Mouse (Mus musculus): ENCODE measurements at regions not wholly inside any gene's neighbourhood (a gene's known extent, or its start where the extent isn't known, plus 50 kb on each side); places are given as distances from the start of the nearest gene placed in this dataset.

DNA sequence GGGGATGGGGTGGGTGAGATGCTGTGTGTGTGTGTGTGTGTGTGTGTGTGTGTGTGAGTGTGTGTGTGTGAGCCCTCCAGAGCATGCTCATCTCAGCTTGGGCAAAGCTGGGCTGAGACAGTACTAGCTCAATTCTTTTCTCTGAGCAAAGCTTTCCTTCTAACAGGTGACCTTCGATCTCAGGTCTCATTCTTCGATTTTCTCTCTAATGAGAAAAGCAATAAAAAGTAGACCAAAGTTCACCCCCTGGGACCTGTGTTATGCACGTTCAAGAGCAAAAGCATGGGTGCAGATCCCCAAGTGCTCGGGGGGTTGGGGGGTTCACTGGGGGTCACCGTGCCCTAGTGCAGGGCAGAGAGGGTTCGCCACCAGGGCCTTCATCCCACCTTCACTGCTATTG is 103.1 kb upstream of the Slc22a12 start:
- DNase-seq (ENCODE audit: extremely low read depth, low read depth) = no peak

DNA sequence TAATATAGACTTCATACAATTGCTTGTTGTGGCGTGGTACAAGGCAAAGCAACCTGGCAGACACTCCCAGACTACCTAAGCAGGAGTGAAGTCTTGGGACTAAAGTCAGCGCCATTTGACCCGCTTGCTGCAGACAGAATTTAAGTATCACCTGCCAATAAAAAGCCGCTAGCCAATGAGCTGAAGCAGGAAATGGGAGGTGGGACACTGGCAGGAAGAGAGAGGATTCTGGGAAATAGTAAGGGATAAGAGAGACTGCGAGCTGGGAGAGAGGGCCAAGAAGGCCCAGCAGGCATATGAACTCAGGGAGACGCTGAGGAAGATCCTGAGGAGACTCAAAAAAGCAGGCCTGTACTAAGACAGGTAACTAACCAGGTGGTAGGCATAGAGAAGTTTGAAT is 102.0 kb upstream of the Slc22a12 start:
- DNase-seq (ENCODE audit: extremely low read depth, low read depth) = no peak

DNA sequence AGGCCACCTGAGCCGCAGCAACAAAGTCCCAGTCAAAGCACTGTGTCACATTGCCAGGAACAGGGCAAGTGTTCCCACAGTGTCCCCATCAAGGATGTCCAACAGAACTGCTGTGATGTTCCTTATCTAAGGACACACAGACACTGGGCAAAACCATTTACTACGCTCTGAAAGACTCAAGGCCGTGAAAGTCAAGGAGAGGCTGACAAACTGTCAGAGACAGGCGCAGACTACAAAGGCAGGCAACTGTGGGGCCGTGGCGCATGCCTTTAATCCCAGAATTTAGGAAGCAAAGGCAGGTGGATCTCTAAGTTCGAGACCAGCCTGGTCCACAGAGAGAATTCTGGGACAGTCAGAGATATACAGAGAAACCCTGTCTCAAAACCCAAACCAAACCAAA is 96.8 kb upstream of the Slc22a12 start:
- DNase-seq (ENCODE audit: extremely low read depth, low read depth) = no peak

DNA sequence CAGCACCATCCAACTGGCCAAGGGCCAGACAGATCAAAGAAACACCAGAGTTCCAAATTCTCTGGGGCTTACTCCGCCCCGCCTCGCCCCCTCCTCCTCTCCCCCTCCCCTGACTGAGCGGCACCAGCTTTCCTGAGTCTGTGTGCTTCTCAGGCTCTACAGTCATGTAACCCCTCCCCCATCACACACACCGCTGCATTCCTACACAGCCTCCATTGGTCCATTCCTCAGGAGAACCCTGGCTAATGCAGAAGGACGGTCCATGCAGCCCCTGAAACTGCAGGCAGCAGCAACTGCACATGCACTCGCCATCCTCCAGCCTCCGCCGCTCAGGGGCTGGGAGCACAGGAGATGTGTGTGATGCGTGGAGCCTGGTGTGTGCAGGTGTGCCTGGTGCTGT is 90.6 kb upstream of the Slc22a12 start:
- DNase-seq (ENCODE audit: extremely low read depth, low read depth) = no peak

DNA sequence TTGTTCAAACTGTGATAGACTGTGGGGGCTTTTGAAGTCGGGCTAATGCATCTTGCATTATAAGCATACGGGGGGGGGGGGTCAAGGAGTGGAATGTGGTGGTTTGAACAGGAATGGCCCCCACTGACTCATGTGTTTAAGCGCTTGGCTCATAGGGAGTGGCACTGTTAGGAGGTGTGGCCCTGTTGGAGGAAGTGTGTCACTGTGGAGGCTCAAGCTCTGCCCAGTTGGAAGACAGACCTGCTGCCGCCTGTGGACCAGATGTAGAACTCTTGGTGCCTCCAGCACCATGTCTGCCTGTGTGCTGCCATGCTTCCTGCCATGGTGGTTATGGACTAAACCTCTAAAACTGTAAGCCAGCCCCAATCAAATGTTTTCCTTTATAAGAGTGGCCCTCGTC is 89.0 kb upstream of the Slc22a12 start:
- no peak for DNase-seq (ENCODE audit: extremely low read depth, low read depth)

DNA sequence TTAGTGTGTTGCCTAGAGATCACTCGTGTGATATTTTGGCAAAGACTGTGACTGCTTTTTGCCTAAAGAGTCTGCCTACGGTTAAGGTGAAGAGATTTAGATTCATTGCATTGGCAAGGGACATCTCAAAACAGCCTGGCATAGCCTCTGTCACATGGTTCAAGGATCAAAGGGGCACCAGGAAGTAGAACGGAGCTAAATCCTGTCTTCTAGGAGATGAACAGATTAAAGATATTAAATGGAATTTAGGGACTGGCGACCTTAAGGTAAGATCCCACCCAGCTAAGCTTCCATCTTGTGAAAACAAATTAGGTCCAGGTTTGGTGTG is 87.7 kb upstream of the Slc22a12 start:
- no peak for DNase-seq (ENCODE audit: extremely low read depth, low read depth)

DNA sequence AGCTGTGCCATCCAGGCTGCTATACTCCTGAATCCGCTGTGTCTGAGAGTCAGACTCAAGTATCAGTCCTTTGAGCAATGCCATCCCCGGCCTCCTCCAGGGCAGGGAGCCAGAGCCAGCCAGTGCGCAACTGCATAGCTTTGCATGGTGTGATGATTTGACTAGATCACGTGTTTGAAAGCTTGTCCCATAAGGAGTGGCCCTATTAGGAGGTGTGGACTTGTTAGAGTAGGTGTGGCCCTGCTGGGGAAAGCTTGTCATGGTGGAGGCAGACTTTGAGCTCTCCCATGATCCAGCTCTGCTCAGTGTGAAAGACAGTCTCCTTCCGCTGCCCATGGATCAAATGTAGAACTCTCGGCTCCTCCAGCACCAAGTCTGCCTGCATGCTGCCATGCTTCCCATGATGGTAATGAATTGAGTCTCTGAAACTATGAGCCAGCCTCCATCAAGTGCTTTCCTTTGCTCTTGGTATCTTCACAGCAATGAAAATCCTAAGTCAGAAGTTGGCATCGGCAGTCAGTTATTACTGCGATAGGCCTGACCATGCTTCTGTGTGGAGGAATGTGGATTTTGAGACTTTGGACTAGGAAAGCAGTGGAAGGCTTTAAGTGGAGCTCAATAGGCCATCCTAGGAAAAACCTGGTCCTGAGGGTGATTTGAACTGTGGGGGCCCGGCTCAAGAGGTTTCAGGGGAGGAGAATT is 87.2 kb upstream of the Slc22a12 start:
- DNase-seq (ENCODE audit: extremely low read depth, low read depth) = no peak

DNA sequence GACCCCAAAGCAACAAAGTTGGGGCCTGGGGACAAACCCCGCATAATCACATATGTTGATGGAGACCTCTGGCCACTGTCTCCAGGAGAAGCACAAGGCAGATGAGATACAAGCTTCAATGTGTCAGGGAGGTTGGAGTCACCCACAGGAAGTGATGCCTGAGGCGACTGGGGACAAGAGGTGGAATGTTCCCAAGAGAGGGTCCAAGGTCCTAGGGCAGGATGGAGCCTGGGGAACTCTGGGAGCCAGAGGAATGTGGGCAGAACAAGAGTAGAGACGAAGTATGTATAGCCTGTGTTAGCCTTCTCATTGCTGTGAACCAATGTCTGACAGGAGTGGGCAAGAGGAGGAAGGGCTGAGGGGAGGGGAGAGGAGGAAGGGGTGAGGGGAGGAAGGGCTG is 82.7 kb upstream of the Slc22a12 start:
- DNase-seq (ENCODE audit: extremely low read depth, low read depth) = no peak

DNA sequence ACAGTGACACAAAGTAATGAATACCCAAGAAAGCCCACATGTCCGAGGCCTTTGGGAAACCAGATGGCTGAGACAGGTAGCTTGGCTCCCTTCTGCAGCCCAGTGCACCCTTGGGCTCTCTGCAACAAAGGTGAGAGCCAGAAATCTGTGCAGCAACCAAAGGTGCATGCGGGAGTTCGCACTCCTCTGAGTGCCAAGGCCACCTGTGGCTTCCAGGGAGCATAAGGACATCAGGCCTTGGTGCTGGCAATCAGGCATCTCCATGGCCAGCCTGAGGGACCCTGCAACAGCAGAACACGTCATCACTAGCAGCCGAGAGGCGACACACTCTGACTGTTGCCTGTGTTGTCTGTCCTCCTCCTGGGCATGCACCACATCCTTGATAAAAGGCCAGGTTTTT is 78.2 kb upstream of the Slc22a12 start:
- DNase-seq (ENCODE audit: extremely low read depth, low read depth) = no peak

DNA sequence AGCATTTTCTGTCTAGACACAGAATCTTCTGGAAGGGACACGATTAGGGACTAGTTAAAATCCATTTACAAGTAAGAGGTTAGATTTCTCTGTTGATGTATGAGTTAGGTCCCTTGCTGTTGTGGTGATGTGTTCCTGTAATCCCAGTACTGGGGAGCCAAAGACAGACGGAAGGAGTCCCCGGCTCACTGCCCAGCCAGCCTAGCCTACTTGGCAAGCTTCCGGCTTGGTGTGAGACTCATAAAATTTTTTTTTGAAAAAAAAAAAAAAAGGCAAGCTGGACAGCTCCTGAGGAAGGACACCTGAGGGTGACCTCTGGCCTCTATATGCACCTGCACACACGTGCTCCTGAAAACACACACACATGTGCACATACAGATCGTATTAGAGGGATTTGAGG is 76.7 kb upstream of the Slc22a12 start:
- no peak for DNase-seq (ENCODE audit: extremely low read depth, low read depth)

DNA sequence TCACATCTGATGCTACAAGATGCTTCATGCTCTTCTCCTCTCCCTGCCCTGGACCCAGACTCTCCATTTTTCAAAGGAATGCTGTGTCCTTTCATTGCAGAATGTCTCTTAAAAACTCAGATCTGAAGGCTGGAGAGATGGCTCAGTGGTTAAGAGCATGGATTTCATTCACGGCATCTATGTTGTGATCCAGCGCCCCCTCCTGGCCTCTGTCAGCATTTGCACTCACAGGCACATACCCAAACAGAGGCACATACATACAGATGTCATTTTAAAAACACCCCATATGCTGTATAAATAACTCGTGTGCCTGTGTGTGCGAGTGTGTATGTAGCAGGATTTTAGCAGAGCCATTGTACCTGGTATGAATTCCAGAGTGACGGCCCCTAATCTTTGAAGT is 73.8 kb upstream of the Slc22a12 start:
- DNase-seq (ENCODE audit: extremely low read depth, low read depth) = no peak

DNA sequence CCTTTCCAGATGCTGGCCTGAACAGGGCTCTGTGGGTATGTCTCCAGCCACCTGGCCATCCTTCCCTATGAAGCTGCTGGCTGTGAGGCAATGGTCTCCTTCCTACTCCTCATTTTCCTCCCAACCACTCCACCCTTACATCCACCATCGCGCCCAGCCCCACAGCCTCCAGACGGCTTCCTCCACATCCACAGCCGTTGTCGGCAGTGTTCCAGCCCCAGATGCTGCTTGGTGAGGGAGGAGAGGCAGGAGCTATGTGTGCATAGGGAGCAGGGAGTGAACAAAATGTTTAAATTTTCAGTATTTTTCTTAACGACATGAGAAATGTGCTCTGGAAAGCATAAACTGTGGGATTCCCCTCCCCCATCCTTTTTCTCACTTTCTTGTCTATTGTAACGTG is 69.6 kb upstream of the Slc22a12 start:
- no peak for DNase-seq (ENCODE audit: extremely low read depth, low read depth)

DNA sequence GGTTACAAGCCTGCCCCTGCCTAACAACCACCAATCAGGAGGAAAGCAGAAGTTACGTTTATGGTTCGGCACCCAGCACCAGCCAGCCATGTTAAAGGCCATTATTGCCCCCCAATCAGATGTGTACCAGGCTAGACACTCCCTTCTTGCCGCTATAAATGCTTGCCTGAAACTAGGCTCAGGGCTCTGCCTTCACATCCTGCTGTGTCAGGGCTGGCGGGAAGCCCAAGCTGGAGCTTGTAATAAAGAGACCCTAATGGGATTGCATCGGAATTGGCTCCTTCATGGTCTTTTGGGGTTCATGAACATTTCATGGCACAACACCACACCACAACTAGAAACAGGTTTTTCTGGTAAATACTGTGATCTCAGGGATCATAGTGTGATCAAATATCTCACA is 69.1 kb upstream of the Slc22a12 start:
- no peak for DNase-seq (ENCODE audit: extremely low read depth, low read depth)

DNA sequence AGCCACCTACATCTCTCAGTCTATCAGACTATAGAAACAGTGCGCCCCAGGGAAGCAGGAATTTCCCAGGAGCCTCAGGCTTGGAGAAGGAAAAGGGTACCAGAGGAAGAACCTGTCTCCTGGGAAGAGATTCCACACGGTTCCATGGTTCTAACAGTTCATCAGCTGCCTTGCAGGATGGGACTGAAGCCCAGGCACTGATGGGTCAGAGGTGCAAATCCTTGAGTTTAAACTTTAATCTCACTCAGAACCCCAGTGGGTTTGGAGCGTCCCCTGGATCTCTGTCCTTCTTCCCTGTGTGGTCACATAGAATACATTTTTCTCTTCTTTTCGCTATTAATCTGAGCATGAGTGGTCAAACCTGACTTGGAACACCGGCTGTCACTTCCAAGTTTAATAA is 67.9 kb upstream of the Slc22a12 start:
- no peak for DNase-seq (ENCODE audit: extremely low read depth, low read depth)

DNA sequence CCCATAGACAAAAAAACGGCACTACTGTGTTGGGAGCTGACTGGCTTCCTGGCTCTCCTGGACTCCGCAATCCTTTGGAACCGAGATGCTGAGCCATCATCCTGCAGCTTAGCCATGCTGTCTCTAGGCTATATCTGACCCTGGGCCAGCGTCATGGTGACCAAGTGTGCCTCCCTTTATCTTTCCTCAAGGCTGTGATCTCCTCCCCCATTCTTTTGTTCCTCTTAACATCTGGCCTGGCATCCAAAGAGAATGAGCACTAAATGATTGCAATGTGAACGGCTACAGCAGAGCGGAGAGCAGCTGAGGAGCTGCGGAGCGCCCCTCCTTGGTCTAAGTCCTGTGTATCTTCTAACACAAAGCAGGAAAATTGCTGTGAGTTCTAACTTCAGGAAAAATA is 67.2 kb upstream of the Slc22a12 start:
- DNase-seq (ENCODE audit: extremely low read depth, low read depth) = no peak

DNA sequence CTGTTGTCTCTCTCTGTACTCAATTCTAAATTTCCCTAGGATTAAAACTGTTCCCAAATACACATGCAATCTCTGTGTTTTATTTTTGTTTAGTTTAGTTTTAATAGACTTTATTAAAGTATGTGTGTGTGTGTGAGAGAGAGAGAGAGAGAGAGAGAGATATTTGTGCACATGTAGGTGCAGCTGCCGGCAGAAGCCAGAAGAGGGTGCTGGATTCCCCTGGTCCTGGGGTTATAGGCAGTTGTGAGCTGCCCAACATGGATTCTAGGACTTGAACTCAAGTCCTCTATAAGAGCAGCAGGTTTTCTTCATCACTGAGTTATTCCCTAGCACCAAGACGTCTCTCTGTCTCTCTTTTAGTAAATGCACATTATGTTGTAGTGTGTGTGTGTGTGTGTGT is 64.7 kb upstream of the Slc22a12 start:
- DNase-seq (ENCODE audit: extremely low read depth, low read depth) = no peak

DNA sequence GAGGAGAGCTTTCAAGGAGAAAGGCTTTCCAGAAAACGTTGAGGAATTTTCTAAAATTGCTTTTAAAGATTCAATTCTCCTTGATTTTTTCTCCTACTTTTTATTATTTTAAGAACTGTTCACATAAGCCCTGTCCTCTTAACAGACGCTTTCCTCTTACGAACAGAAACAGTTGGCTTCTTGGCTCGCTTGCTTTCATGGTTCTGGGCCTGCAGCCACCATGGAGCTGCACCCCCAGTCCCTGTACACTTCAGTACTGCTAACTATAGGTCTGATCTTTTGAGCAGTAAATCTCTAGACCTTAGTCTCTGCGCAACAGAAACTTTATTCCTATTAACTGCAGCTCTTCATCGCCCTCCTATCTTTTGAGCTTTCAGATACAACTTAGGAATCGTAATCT is 63.8 kb upstream of the Slc22a12 start:
- DNase-seq (ENCODE audit: extremely low read depth, low read depth) = no peak

DNA sequence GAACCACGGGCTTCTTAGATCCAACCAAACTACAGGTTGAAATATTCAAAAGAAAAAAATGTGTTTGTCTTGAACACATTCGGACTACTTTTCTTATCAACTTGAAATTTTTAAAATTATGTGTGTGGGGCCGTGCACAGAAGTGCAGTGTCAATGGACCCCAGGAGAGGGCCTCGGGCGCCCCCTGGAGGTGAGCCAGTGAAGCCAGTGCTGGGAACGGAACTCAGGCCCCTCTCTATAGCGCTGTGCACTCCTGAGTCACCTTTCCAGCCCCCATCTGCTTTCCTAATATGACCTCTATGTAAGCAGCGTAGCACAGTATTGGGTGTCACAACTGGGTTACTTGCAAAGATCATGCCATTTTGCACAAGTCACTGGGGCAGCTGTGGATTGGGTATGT is 61.9 kb upstream of the Slc22a12 start:
- DNase-seq (ENCODE audit: extremely low read depth, low read depth) = no peak

DNA sequence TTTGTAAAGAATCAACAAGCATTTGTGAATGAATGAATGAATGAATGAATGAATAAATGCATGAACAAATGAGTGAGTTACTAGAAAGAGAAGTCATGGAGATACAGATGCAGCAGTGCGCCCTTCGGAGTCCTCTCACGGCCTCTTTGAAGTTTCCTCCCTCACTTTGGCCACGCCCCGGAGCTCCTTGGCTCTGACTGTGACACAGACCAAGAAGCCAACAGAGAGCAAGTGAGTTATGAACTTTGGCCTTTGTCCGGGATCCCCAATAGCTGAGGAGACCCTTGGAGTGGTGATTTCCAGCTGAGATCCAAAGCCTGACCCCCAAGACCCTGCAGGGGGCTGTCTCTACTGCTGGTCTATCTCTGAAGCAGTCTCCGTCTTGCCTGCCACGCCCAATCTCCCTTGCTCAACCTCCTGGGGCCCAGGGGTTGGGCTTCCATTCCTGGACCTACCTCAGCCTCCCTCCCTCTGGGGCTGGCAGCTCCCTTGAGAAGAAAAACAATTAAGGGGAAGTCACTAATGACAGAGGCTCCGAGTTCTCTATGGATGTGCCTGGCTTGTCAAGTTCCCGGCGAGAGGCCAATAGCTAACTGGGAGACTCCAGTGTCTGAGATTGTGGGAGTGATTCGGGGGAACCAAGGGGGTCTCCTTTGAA is 58.2 kb upstream of the Slc22a12 start:
- DNase-seq (ENCODE audit: extremely low read depth, low read depth) = no peak

DNA sequence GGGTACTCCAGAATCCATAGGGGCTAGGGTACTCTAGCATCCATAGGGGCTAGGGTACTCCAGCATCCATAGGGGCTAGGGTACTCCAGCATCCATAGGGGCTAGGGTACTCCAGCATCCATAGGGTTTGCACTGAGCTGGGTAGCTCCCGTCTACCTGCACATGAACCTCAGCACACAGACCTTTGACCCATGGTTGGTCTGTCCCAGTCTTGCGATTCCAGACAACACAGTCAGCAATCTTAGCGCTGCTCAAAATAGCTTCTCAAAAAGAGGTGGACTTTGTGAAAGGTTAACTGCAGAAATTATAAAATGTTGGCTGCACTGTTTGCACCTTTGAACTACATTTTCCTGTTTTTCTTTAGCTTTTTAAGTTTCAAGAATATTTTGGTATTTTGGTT is 56.4 kb upstream of the Slc22a12 start:
- DNase-seq (ENCODE audit: extremely low read depth, low read depth) = no peak

DNA sequence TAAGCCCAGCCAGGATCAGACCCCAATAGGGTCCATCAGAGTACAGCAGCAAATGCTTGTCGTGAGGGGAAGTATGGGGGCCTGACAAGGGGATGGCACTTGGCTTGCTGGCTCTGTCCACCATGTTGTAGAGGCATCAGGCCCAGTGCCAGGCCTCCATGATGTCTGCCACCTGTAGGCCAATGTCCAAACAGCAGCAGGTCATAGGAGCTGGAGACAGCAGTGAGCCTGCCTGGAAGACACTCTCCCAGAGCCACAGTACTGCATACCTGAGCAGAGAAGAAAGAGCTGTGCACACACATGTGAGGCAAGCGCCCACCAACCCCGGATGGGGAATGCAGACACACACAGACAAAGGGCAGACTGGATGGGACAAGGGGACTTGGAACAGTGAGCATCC is 55.4 kb upstream of the Slc22a12 start:
- DNase-seq (ENCODE audit: extremely low read depth, low read depth) = no peak

DNA sequence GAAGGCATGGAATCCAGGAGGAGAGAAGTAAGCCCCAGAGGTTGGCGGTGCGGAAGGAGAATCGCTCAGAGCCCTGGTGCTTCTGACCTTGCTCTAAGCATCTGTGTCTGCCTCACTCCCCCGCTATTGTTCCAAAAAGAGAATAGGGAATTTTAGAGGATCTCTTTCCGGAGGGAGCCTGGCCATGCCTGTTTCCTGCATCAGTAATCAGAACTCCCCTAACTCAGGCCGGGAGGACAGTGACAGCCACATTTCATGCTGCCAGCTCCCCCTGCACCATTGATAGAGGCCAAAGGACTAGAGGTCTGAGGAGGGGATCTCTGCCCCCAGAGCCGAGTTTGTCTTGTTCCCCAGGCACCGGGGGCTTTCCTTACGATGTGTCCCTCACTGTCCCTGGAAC is 53.0 kb upstream of the Slc22a12 start:
- DNase-seq (ENCODE audit: extremely low read depth, low read depth) = no peak

Data from MEL-GATA-1-ER (cell line).